Mouse (Mus musculus) spleen, postnatal 36 days (tissue): ENCODE results near the gene Rai2.

Experiments
- DNase-seq, 2 experiments: peaks; one replicate each; pipeline ENCODE4 v3.0.0; 2022; ENCODE audit warnings: low spot score in 2 of 2, mixed read lengths in 1 of 2

Rai2 gene

DNA sequence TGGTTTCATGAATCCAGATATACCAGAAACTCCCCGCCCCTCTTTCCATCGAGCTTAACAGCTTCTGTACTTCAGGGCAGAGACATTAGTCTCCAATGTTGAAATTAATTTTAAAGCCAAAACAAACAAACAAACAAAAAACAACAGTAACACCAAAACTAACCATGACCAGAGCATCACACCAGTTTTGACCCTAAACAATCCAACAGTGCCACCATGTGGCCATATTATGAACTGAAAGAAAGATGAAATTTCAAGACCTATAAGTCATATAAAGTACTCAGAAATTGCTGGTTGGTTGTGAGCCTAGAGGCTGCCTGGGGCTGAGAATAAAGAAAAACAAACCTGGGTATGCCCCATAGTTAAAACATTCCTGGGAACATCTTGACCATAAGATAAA is 109.3 kb downstream of the Rai2 start:
- DNase-seq = peak in 1 of 2 experiments; percentile 8
